In genomic region chr4:100052258-100052657, GRCm38 (mm10) we compare ENCODE assay signal across 19 mouse cellular contexts. TPM values are rescaled to one million over a fixed set of nuclear protein-coding genes. Genes with fewer than 3 reads are reported as not detected.
A peak's percentile ranks its signal among the peaks of the same experiment; 100 is the strongest.
DNase-seq lines count a peak whose midpoint lies in the region; ATAC-seq and TF ChIP-seq lines count a peak whose summit lies in the region.
"Had no signal": no experiment of that assay in that cellular context is flagged by ENCODE, and none has a peak within 500 bp of the region (broad histone marks: within the 10 kb centered on the region; RNA-seq: fewer than 3 reads in every experiment).

No protein-coding gene starts in this region.

- no peak overlapping the region for H3K4me3 ChIP-seq in forebrain, embryonic 11.5 days (ENCODE audit: low read depth, low read length)
- no peak overlapping the region for H3K4me3 ChIP-seq in forebrain, embryonic 13.5 days
- H3K4me3 ChIP-seq in MEL (ENCODE audit: control insufficient read depth in 1 of 2, insufficient read depth in 1 of 2, low read depth in 2 of 2, low read length in 2 of 2): no peak overlapping the region
- no peak overlapping the region for H3K4me3 ChIP-seq in lung, postnatal 0 days (ENCODE audit: low read depth, low read length)
- H3K4me3 ChIP-seq: embryonic facial prominence, embryonic 12.5 days; forebrain, embryonic 12.5 days; heart, embryonic 13.5 days; hindbrain, embryonic 13.5 days had no signal

- WGBS in forebrain, embryonic 11.5 days: 49% methylated on average over 3 of the region's 3 CpGs
- WGBS in forebrain, embryonic 13.5 days: 54% methylated on average over 3 of the region's 3 CpGs
- WGBS in lung, postnatal 0 days: 70% methylated on average over 3 of the region's 3 CpGs

- H3K36me3 ChIP-seq in forebrain, embryonic 11.5 days (ENCODE audit: control insufficient read depth, insufficient read depth, low read length): no peaks in the 10 kb centered on the region
- no peaks in the 10 kb centered on the region for H3K36me3 ChIP-seq in forebrain, embryonic 13.5 days (ENCODE audit: poor library complexity, severe bottlenecking)
- H3K36me3 ChIP-seq in MEL (ENCODE audit: control insufficient read depth in 1 of 2, insufficient read depth in 2 of 2, low read length in 2 of 2): peaks cover 0 to 3% of the 10 kb centered on the region in 2 experiments; a peak in 1 of 4 replicates
- no peaks in the 10 kb centered on the region for H3K36me3 ChIP-seq in lung, postnatal 0 days (ENCODE audit: insufficient read depth, low read length)
- H3K36me3 ChIP-seq: embryonic facial prominence, embryonic 12.5 days; forebrain, embryonic 12.5 days; heart, embryonic 13.5 days; hindbrain, embryonic 13.5 days had no signal

- H3K27ac ChIP-seq in forebrain, embryonic 11.5 days (ENCODE audit: low read depth, low read length): no peak overlapping the region
- H3K27ac ChIP-seq in forebrain, embryonic 13.5 days: no peak overlapping the region
- H3K27ac ChIP-seq in MEL (ENCODE audit: control insufficient read depth, low read depth, low read length): no peak overlapping the region
- H3K27ac ChIP-seq in lung, postnatal 0 days (ENCODE audit: low read length): no peak overlapping the region
- H3K27ac ChIP-seq: embryonic facial prominence, embryonic 12.5 days; forebrain, embryonic 12.5 days; heart, embryonic 13.5 days; hindbrain, embryonic 13.5 days; hindbrain, postnatal 0 days had no signal

- no peaks in the 10 kb centered on the region for H3K27me3 ChIP-seq in forebrain, embryonic 11.5 days (ENCODE audit: control insufficient read depth, insufficient read depth, low read length)
- H3K27me3 ChIP-seq in forebrain, embryonic 13.5 days: no peaks in the 10 kb centered on the region
- no peaks in the 10 kb centered on the region for H3K27me3 ChIP-seq in MEL (ENCODE audit: control insufficient read depth in 1 of 2, insufficient read depth in 2 of 2, low read length in 2 of 2)
- no peaks in the 10 kb centered on the region for H3K27me3 ChIP-seq in lung, postnatal 0 days (replicated peaks; ENCODE audit: insufficient read depth, low read length)
- H3K27me3 ChIP-seq: embryonic facial prominence, embryonic 12.5 days; forebrain, embryonic 12.5 days; hindbrain, embryonic 13.5 days had no signal

- H3K9ac ChIP-seq in forebrain, embryonic 11.5 days (ENCODE audit: low read length): no peak overlapping the region
- H3K9ac ChIP-seq in forebrain, embryonic 13.5 days: no peak overlapping the region
- no peak overlapping the region for H3K9ac ChIP-seq in MEL (ENCODE audit: control insufficient read depth, low read depth, low read length, poor library complexity, severe bottlenecking)
- no peak overlapping the region for H3K9ac ChIP-seq in lung, postnatal 0 days (replicated peaks; ENCODE audit: low read depth)
- H3K9ac ChIP-seq: embryonic facial prominence, embryonic 12.5 days; forebrain, embryonic 12.5 days; forebrain, postnatal 0 days; heart, embryonic 13.5 days; hindbrain, embryonic 13.5 days had no signal

- H3K79me2 ChIP-seq in MEL (ENCODE audit: control insufficient read depth, insufficient read depth, low read length, poor library complexity): no peaks in the 10 kb centered on the region

- no peak for ATAC-seq in forebrain, embryonic 11.5 days (replicated peaks; ENCODE audit: low FRiP score)
- no peak for ATAC-seq in forebrain, embryonic 13.5 days
- peak; percentile 81 to 84 for ATAC-seq in hematopoietic stem cell, adult 5-6 weeks (replicated peaks in 1 of 2; ENCODE audit: insufficient read depth in 1 of 2, low FRiP score in 2 of 2, low TSS enrichment in 1 of 2, low read depth in 1 of 2, poor library complexity in 2 of 2, severe bottlenecking in 2 of 2)
- ATAC-seq in lung, postnatal 0 days: no peak
- ATAC-seq: forebrain, postnatal 0 days; hindbrain, postnatal 0 days had no signal

- no peaks in the 10 kb centered on the region for H3K9me3 ChIP-seq in forebrain, embryonic 11.5 days (ENCODE audit: control insufficient read depth, low read length)
- no peaks in the 10 kb centered on the region for H3K9me3 ChIP-seq in forebrain, embryonic 13.5 days (replicated peaks)
- no peaks in the 10 kb centered on the region for H3K9me3 ChIP-seq in MEL (replicated peaks; ENCODE audit: insufficient read depth, low read length)
- H3K9me3 ChIP-seq in lung, postnatal 0 days (ENCODE audit: low read length): no peaks in the 10 kb centered on the region
- H3K9me3 ChIP-seq: embryonic facial prominence, embryonic 12.5 days; forebrain, embryonic 12.5 days; hindbrain, embryonic 13.5 days had no signal

- DNase-seq in forebrain, embryonic 11.5 days (ENCODE audit: low spot score): peak; percentile 17
- DNase-seq in MEL (ENCODE audit: low read depth, low spot score): peak; percentile 59
- no peak for DNase-seq in lung, postnatal 0 days (ENCODE audit: low spot score)
- no peak for DNase-seq in adrenal gland, postnatal 14 days
- no peak for DNase-seq in urinary bladder, postnatal 4 days (ENCODE audit: low spot score in 2 of 2)
- DNase-seq: adrenal gland, adult 8-10 months; cerebellum, adult 11 months; cerebellum, adult 8-10 months; cerebellum, postnatal 14 days; forebrain, postnatal 0 days; gastrocnemius, postnatal 14 days; heart, postnatal 4 days had no signal

- no peak for TF ChIP-seq POLR2A in MEL (IDR thresholded peaks at IDR 0.05; ENCODE audit: control insufficient read depth in 1 of 2, insufficient read depth in 1 of 2, low read depth in 1 of 2, low read length in 2 of 2, poor library complexity in 1 of 2)

- TF ChIP-seq RAD21 in MEL (IDR thresholded peaks at IDR 0.05; ENCODE audit: low read depth, low read length): no peak

- no peaks in the 10 kb centered on the region for H3K4me1 ChIP-seq in forebrain, embryonic 11.5 days (replicated peaks; ENCODE audit: control insufficient read depth, insufficient read depth, low read length)
- H3K4me1 ChIP-seq in forebrain, embryonic 13.5 days: no peaks in the 10 kb centered on the region
- peaks cover 0 to 4% of the 10 kb centered on the region in 2 experiments; a peak in 2 of 4 replicates for H3K4me1 ChIP-seq in MEL (ENCODE audit: control insufficient read depth in 1 of 2, insufficient read depth in 2 of 2, low read length in 2 of 2)
- no peaks in the 10 kb centered on the region for H3K4me1 ChIP-seq in lung, postnatal 0 days (ENCODE audit: insufficient read depth, low read depth, low read length)
- H3K4me1 ChIP-seq: forebrain, embryonic 12.5 days; hindbrain, embryonic 13.5 days had no signal

- peak; percentile 67 to 68; a peak in 3 of 4 replicates for TF ChIP-seq EP300 in MEL (IDR thresholded peaks at IDR 0.05; ENCODE audit: low read depth in 1 of 2, low read length in 2 of 2)
- no peak for TF ChIP-seq EP300 in lung, postnatal 0 days (IDR thresholded peaks at IDR 0.05)

- no peak overlapping the region for H3K4me2 ChIP-seq in forebrain, embryonic 11.5 days (ENCODE audit: low read depth, low read length, severe bottlenecking)
- H3K4me2 ChIP-seq in forebrain, embryonic 13.5 days: no peak overlapping the region
- H3K4me2 ChIP-seq in lung, postnatal 0 days (replicated peaks; ENCODE audit: low read depth, low read length): no peak overlapping the region
- H3K4me2 ChIP-seq: embryonic facial prominence, embryonic 12.5 days; forebrain, embryonic 12.5 days; heart, embryonic 13.5 days; hindbrain, embryonic 13.5 days had no signal

- TF ChIP-seq CTCF in MEL (IDR thresholded peaks at IDR 0.05 in 2 of 3, conservative IDR thresholded peaks at IDR 0.05 in 1 of 3; ENCODE audit: control insufficient read depth in 1 of 3, insufficient read depth in 1 of 3, low read depth in 2 of 3, low read length in 3 of 3, poor library complexity in 1 of 3, severe bottlenecking in 1 of 3): no peak
- TF ChIP-seq CTCF in lung, postnatal 0 days (IDR thresholded peaks at IDR 0.05): no peak

TF ChIP-seq in MEL, 35 proteins besides CTCF, POLR2A, EP300 and RAD21:
- no peak for TF ChIP-seq ELF1 (IDR thresholded peaks at IDR 0.05; ENCODE audit: low read depth, low read length)
- TF ChIP-seq MYB (IDR thresholded peaks at IDR 0.05; ENCODE audit: low read depth, low read length): 0 out of 2 replicates have a peak, but pooled peaks have one; percentile 46
- no peak for TF ChIP-seq JUND (IDR thresholded peaks at IDR 0.05; ENCODE audit: low read depth, low read length)
- TF ChIP-seq ZNF384 (IDR thresholded peaks at IDR 0.05; ENCODE audit: low read depth, low read length): no peak
- 0 out of 2 replicates have a peak, but pooled peaks have one; percentile 17 for TF ChIP-seq MYC (IDR thresholded peaks at IDR 0.05; ENCODE audit: low read depth, low read length)
- peak; percentile 60 for TF ChIP-seq TCF12 (IDR thresholded peaks at IDR 0.05; ENCODE audit: low read depth, low read length)
- peak; percentile 61; the same call in 1 of the 2 replicates for TF ChIP-seq GATA1 (IDR thresholded peaks at IDR 0.05; ENCODE audit: low read depth, low read length)
- no peak for TF ChIP-seq MAFK (IDR thresholded peaks at IDR 0.05; ENCODE audit: borderline replicate concordance, low read depth, low read length)
- TF ChIP-seq TAL1 (IDR thresholded peaks at IDR 0.05; ENCODE audit: low read length): peak; percentile 27

RNA-seq across cellular contexts. Expression of gene Ror1, which starts 43.3 kb away (rescaled TPM):
- 5.8 and 5.9 TPM in 2 replicates for polyA plus RNA-seq in forebrain, embryonic 11.5 days (2014; fragmentation: Nextera tagmentation; extraction: Ambion mirVana)
- polyA plus RNA-seq in forebrain, embryonic 13.5 days (2015; fragmentation: Nextera tagmentation; extraction: Ambion mirVana): 0.76 and 0.84 TPM in 2 replicates
- not detected in 2 replicates for total RNA-seq in MEL (2012; rRNA removed)
- polyA plus RNA-seq in MEL (2012; ENCODE audit: insufficient read depth in 1 of 2, insufficient read length in 2 of 2, low read depth in 1 of 2, low replicate concordance in 2 of 2, missing spikeins in 1 of 2): not detected
- total RNA-seq in hematopoietic stem cell, adult 5-6 weeks (2017): 0.35 and 0.50 TPM in 2 replicates
- polyA plus RNA-seq in lung, postnatal 0 days (2015; fragmentation: Nextera tagmentation; extraction: Ambion mirVana): 5.5 and 6.2 TPM in 2 replicates
- total RNA-seq in adrenal gland, postnatal 14 days (2021): 4.6 and 5.5 TPM in 2 replicates

Comparison
In these comparisons a context has a peak if more than half of its experiments do, and no peak if none do; other contexts are left out.
1. ATAC-seq: peak in hematopoietic stem cell, adult 5-6 weeks (2 of 2); none in forebrain, embryonic 11.5 days (single experiment), forebrain, embryonic 13.5 days (single experiment) and lung, postnatal 0 days (single experiment).
2. DNase-seq: peak in forebrain, embryonic 11.5 days (single experiment) and MEL (single experiment); none in lung, postnatal 0 days (single experiment), adrenal gland, postnatal 14 days (single experiment) and urinary bladder, postnatal 4 days (0 of 2).